Mouse (Mus musculus): ENCODE results near the gene Ppara.

Ppara gene

DNA sequence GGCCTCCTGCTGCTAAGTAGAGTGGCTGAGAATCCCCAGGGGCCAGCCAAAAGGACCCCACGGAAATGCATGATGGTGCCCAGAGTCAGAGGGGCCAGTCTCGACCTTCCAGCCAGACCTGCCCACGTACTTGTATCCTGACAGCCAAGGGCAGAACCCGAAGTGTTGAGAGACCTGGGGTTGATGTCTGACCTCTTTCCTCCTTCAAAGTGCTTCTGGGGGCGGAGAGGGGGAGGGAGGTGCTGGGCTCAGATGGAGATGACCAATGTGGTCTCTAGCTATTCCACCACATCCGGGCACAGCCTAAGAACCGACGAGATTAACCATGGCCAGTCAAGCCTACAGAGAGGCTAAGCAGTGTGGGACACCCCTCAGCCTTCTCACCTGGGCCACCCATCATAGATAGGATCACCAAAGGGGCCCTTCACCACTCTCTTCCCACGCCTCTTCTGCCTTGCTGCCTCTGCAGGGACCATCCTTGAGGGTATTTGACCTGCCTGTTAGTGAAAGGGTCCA, 29.7 kb upstream of the Ppara start:
- DNase-seq (ENCODE audit: low spot score), result no peak

DNA sequence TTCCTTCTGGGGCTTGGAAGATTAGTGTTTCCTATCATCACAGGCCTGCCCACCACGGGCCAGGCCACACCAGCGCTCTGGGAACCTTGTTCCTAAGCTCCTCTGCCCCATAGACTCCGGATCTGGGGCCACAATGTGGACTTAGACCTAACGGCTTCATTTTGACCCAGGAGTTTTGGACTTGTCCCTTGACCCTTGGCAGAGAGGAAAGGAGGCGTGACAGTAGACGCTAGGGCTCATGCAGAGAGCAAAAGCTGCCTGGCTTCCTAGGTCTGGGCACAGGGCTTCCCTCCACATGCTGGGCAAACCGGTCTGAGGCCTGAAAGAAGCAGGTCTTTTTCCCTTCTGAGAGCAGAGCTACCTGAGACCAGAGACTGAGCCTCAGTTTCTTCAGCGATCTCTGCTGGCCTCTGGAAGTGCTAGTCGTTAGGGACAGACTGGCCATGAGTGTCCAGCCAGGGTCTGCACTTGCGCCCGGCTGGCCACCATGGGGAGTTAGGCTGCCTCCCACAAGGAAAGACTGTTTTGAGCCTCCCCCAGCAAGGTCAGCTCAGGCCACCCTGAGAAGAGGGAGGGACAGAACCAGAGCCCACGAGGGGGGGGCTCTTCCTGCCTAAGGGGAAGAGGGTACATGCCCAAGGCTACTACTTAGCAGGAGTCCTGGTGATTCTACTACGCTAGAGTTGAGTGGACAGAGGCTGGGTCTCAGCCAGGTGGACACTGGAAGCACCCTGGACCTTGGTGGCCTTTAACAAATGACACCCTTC, 29.0 kb upstream of the Ppara start:
- DNase-seq (ENCODE audit: low spot score), result no peak

GRCm38 (mm10) chr15:85706527-85706926, 28.3 kb upstream of the Ppara start:
- DNase-seq (ENCODE audit: low spot score), result no peak

GRCm38 (mm10) chr15:85707017-85707416, 27.8 kb upstream of the Ppara start:
- DNase-seq (ENCODE audit: low spot score), result no peak

- DNase-seq (ENCODE audit: low spot score), result no peak
Observed at GRCm38 (mm10) chr15:85707458-85708030, 27.2 kb upstream of the Ppara start.

- no peak for DNase-seq (ENCODE audit: low spot score)
Observed at GRCm38 (mm10) chr15:85708217-85708616, 26.6 kb upstream of the Ppara start.

DNA sequence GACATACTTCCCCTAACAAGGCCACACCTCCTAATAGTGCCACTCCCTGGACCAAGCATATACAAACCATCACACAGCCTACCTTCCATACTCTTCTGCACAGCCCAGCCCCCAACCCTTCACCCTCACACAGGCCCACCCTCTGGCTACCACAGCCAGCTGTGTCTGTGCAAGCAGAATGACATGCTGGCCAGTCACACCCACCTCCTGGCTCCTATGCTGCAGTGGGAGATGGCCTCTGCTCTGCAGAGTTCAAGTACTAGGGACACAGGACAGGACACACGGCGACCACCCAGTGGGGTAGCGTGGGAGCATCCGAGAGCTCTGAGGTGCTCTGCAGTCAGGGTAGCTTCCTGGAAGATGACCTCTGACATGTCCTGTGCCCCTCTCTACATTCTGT, 25.9 kb upstream of the Ppara start:
- DNase-seq (ENCODE audit: low spot score), result no peak

DNA sequence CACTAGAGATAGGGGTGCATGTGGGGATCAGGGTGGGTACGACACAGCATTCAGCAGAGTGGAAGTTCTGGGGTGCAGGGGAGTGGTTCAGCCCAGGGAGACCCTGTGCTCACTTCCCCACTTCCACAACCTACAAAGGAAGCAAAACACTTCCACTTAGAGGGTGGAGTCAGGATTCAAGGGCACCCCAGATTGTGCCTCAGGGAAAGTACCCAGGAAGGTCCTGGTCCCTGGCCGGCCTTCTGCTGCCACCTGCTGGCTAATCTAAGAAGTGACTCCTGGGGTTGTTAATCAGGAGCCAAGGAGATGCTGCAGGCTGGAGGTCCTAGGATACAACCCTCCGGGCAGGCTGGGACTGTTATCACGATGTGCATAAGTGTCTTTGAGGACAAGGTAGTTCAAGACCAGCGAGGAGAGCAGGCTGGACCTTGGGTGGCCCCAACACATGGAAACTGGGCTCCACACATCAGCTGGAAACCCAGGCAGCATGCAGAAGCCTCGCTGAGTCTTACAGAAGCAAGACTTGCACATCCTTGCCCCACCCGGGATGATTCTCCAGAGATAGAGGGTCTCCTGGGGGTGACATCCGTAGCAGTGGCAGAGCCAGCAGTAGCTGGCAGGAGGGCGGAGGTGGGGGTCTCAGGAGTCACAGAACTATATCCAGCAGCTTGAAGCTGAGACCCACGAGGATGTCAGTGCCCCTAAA, 25.4 kb upstream of the Ppara start:
- DNase-seq (ENCODE audit: low spot score), result peak; percentile 69

- peak; percentile 76 for DNase-seq (ENCODE audit: low spot score)
Observed at GRCm38 (mm10) chr15:85710179-85710578, 24.6 kb upstream of the Ppara start.

DNA sequence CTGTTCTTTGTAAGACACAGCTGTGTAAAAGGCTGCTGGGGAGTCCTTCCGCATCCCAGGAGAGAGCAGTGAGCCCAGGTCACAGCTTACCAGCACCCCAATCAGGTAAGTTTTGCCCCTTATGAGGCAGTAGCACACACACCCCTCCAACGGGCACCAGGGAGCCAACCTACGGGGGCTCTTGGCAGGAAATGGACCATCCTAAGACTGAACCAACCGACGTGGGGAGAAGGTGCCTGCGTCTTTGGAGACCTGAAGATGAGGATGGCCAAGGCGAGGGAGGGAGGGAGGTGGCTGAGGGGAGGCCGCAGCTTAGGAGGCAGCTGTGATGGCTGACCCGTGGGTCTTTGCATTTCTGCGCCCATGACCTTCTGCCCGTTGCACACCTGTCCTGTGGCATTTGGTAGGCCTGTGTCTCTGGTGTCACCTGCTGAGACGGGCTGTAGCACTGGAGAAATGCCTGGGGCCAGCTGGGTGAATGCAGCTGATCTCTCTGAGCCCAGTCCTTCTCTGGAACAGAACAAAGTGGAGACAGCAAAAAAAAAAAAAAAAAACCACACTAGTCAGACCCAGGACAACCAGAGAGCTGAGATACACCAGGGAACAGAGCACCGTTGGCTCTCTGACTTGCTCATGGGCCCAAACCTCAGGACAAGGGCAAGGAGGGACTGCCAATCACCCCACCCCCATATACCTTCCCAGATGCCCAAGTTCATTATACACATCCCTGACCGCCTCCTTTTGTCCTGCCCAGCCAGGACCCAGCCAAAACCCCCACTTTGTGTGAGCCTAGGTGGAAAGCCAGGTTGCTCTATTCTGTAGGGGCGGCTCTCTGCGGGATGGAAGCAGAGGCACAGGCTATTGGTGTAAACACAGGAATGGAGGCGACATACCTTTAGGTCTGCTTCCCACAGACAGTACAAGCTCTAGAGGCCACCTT, 23.9 kb upstream of the Ppara start:
- no peak for DNase-seq (ENCODE audit: low spot score)

DNA sequence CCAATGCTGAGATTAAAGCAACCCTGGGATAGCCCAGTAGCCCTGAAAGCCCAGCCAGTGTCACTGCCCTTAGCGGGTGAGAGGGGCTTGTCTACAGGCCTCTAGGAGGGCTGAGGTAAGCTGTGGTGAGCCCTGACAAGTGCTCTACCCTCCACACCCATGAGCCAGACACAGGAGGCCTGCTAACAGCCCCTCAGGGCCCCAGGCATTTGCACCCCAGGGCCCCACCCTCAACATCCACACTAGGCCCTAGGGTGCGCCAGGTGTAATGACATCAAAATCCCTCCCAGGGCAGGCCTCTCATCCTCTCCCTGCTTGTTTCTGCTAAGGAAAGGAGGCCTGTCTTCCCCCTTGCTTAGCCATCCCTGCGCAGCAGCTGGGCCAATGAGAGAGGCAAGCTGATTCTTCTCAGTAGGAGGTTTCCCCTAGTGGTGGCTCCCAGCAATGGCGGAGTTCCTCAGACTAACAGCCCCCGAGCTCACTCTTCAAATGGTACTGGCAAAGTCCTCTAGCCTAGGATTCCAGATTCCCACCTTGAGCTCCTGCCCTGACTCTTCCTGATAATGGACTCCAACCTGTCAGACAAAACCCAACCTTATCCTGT, 22.1 kb upstream of the Ppara start:
- no peak for DNase-seq (ENCODE audit: low spot score)

GRCm38 (mm10) chr15:85713417-85713816, 21.4 kb upstream of the Ppara start:
- no peak for DNase-seq (ENCODE audit: low spot score)

GRCm38 (mm10) chr15:85715059-85715458, 19.7 kb upstream of the Ppara start:
- DNase-seq (ENCODE audit: low spot score), result no peak

DNA sequence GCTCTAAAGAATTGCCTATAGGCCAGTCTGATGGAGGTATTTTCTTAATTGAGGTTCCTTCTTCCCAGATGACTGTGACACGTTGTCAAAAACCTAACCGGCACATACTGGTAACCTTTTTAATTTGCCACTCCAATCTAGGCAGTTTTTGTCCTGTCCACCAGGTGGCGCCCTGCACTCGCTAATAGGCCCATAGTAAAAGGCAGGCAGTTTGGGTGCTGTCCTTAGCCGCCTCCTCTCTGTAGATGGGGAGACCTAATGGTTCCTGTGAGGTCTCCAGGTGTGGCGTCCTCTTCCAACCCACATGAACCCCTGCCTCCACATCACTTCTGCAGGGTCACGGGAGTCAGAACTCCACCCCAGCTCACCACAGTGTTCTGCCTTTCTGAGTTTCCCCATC, 18.7 kb upstream of the Ppara start:
- DNase-seq (ENCODE audit: low spot score), result peak; percentile 72

GRCm38 (mm10) chr15:85716591-85716990, 18.2 kb upstream of the Ppara start:
- no peak for DNase-seq (ENCODE audit: low spot score)

DNA sequence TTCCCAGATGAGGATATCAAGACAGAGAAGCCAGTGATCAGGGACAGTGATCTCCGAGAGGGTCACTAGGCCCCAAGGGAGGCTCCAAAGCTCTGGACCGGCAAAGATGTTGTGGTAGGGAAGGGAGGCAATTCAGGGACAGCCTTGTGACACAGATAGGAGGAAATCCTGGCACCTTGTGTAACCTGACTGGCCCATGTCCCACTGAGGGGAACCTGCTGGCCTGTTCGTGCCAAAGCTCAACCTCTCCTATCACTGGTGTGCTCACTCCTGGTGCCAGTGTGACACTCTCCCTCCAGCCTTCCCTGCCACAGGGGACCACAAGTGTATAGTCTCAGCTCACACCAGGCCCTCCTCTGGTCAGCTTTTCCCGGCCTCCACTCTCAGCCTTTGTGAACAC, 17.8 kb upstream of the Ppara start:
- no peak for DNase-seq (ENCODE audit: low spot score)

DNA sequence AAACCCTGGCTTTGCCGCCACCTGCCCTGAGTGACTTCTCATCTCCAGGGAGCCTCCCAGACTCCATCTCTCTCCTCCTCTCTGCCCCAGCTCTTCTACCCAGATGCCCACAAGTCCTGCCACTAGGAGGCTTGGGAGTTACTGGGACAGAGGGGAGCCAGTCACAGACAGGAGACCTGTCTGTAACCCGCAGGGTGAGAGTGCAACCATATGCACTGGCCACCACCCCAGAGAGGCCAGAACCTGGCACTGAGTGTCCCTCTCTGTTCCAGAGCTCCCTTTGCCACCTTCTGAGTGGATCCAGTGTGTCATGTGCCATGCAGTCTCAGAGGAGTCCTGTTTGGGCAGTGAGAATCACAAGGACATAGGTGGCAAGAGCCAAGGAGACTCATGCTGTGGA, 17.0 kb upstream of the Ppara start:
- DNase-seq (ENCODE audit: low spot score), result no peak

GRCm38 (mm10) chr15:85719017-85719416, 15.8 kb upstream of the Ppara start:
- DNase-seq (ENCODE audit: low spot score), result no peak

- DNase-seq (ENCODE audit: low spot score), result no peak
Observed at GRCm38 (mm10) chr15:85720366-85720841, 14.4 kb upstream of the Ppara start.

GRCm38 (mm10) chr15:85724271-85725165, 10.3 kb upstream of the Ppara start:
- DNase-seq (ENCODE audit: low spot score), result no peak
